Mouse (Mus musculus) limb, embryonic 14.5 days (tissue): ENCODE measurements around the gene Zdhhc22. TPM values are rescaled to one million over a fixed set of nuclear protein-coding genes. Genes with fewer than 3 reads are reported as not detected.

Source experiments
- ATAC-seq: fragments of 200-750 bp; cut with Nextera tagmentation; 2 replicates; pipeline ENCODE4 v1.8.0; 2017; ENCODE audit warnings: low read depth, moderate number of reproducible peaks, moderate TSS enrichment; ENCODE audit not compliant: low FRiP score
- DNase-seq: peaks from one replicate; pipeline ENCODE4 v3.0.0-alpha.2; 2015; ENCODE audit warnings: low spot score
- H3K27ac ChIP-seq: fragments of 300-500 bp; sonication (generic); replicated peaks from 2 replicates; pipeline ENCODE4 v1.5.1; 2014; ENCODE audit warnings: low read depth, mild to moderate bottlenecking, low read length, moderate library complexity, mixed read lengths
- H3K27me3 ChIP-seq: fragments of 300-500 bp; sonication (generic); 2 replicates; pipeline ENCODE4 v1.6.1; 2014; ENCODE audit warnings: low read length, mixed read lengths; ENCODE audit not compliant: control insufficient read depth, insufficient read depth
- H3K36me3 ChIP-seq: fragments of 300-500 bp; sonication (generic); 2 replicates; pipeline ENCODE4 v1.6.1; 2014; ENCODE audit warnings: mild to moderate bottlenecking, low read length, moderate library complexity, mixed read lengths; ENCODE audit not compliant: control insufficient read depth, insufficient read depth
- H3K4me1 ChIP-seq: fragments of 300-500 bp; sonication (generic); 2 replicates; pipeline ENCODE4 v1.6.1; 2014; ENCODE audit warnings: antibody characterized with exemption, low read length, mixed read lengths; ENCODE audit not compliant: control insufficient read depth, insufficient read depth
- H3K4me2 ChIP-seq: fragments of 300-500 bp; sonication (generic); replicated peaks from 2 replicates; pipeline ENCODE4 v1.6.1; 2014; ENCODE audit warnings: low read depth, mild to moderate bottlenecking, low read length, moderate library complexity; ENCODE audit not compliant: severe bottlenecking
- H3K4me3 ChIP-seq: fragments of 300-500 bp; sonication (generic); replicated peaks from 2 replicates; pipeline ENCODE4 v1.5.1; 2014; ENCODE audit warnings: low read length
- H3K9ac ChIP-seq: fragments of 300-500 bp; sonication (generic); 2 replicates; pipeline ENCODE4 v1.6.1; 2014; ENCODE audit warnings: mild to moderate bottlenecking, low read depth, low read length, moderate library complexity; ENCODE audit not compliant: severe bottlenecking
- H3K9me3 ChIP-seq: fragments of 300-500 bp; sonication (generic); 2 replicates; pipeline ENCODE4 v1.6.1; 2016; ENCODE audit warnings: low read length; ENCODE audit not compliant: control insufficient read depth
- POLR2A ChIP-seq: fragments of 200-500 bp; IDR thresholded peaks from 2 replicates; pipeline ENCODE4 v1.8.0; 2012; ENCODE audit warnings: inconsistent platforms, mild to moderate bottlenecking, moderate library complexity, borderline replicate concordance; ENCODE audit not compliant: insufficient read depth, insufficient read length; ENCODE audit errors: extremely low read depth
- WGBS: fragments of 180-500 bp; shearing (Covaris S2); extraction: QIAGEN DNeasy Blood & Tissue Kit; methylation state at CpG from one replicate; pipeline ENCODE4 v1.1.7; 2014; 5-methylcytosine and 5-hydroxymethylcytosine counted together
- polyA plus RNA-seq, 2 experiments: library from polyadenylated mRNA; depleted of rRNA in 1 of 2; stranded (reverse) in 1 of 2; unstranded in 1 of 2; fragments of >200 nt; fragmentation: Nextera tagmentation in 1 of 2; extraction: Ambion mirVana in 1 of 2; gene quantifications; 2 replicates each; pipeline versions ENCODE4 v1.2.1 to v1.2.3; 2012 to 2014

Zdhhc22 gene
- polyA plus RNA-seq, 2 experiments, result 0.10 TPM; not detected in 1

GRCm38 (mm10) chr12:86961589-86962344 lies 28.5 kb downstream of the Zdhhc22 start:
- no peak for TF ChIP-seq POLR2A
- no peak for ATAC-seq
- H3K4me1 ChIP-seq, result no peaks in the 10 kb centered on the region
- H3K27me3 ChIP-seq, result no peaks in the 10 kb centered on the region
- no peak overlapping the region for H3K27ac ChIP-seq
- WGBS, result 89% methylated on average over 11 of the region's 11 CpGs
- DNase-seq, result no peak
- peaks cover 74% of the 10 kb centered on the region for H3K36me3 ChIP-seq
- no peak overlapping the region for H3K4me2 ChIP-seq
- H3K4me3 ChIP-seq, result no peak overlapping the region
- no peaks in the 10 kb centered on the region for H3K9me3 ChIP-seq
- no peak overlapping the region for H3K9ac ChIP-seq

GRCm38 (mm10) chr12:86960791-86961335 lies 29.4 kb downstream of the Zdhhc22 start:
- no peak overlapping the region for H3K4me2 ChIP-seq
- peaks cover 77% of the 10 kb centered on the region for H3K36me3 ChIP-seq
- ATAC-seq (no peak), DNase-seq (no peak)
- no peaks in the 10 kb centered on the region for H3K4me1 ChIP-seq
- H3K9ac ChIP-seq, result no peak overlapping the region
- no peak overlapping the region for H3K4me3 ChIP-seq
- no peak for TF ChIP-seq POLR2A
- no peak overlapping the region for H3K27ac ChIP-seq
- 87% methylated on average over 3 of the region's 3 CpGs for WGBS
- H3K9me3 ChIP-seq, result no peaks in the 10 kb centered on the region
- no peaks in the 10 kb centered on the region for H3K27me3 ChIP-seq

GRCm38 (mm10) chr12:86960138-86960537 lies 30.1 kb downstream of the Zdhhc22 start:
- H3K9me3 ChIP-seq, result no peaks in the 10 kb centered on the region
- no peak overlapping the region for H3K4me2 ChIP-seq
- peaks cover 82% of the 10 kb centered on the region for H3K36me3 ChIP-seq
- no peaks in the 10 kb centered on the region for H3K27me3 ChIP-seq
- H3K9ac ChIP-seq, result no peak overlapping the region
- DNase-seq (no peak), ATAC-seq (no peak)
- WGBS, result 89% methylated on average over 15 of the region's 15 CpGs
- H3K27ac ChIP-seq, result no peak overlapping the region
- H3K4me1 ChIP-seq, result no peaks in the 10 kb centered on the region
- H3K4me3 ChIP-seq, result no peak overlapping the region
- no peak for TF ChIP-seq POLR2A

- Histone ChIP-seq H3K4me2 (no peak overlapping the region), H3K9me3 (no peaks in the 10 kb centered on the region), H3K27ac (no peak overlapping the region), H3K36me3 (peaks cover 84% of the 10 kb centered on the region), H3K9ac (no peak overlapping the region), H3K27me3 (no peaks in the 10 kb centered on the region), H3K4me1 (no peaks in the 10 kb centered on the region), H3K4me3 (no peak overlapping the region)
- DNase-seq, result no peak
- no peak for ATAC-seq
- no peak for TF ChIP-seq POLR2A
- 96% methylated on average over 5 of the region's 5 CpGs for WGBS
Observed at GRCm38 (mm10) chr12:86959661-86960060, 30.6 kb downstream of the Zdhhc22 start.

GRCm38 (mm10) chr12:86958558-86958957 lies 31.7 kb downstream of the Zdhhc22 start:
- WGBS, result 95% methylated on average over 5 of the region's 5 CpGs
- no peak for DNase-seq
- Histone ChIP-seq H3K9me3 (no peaks in the 10 kb centered on the region), H3K27me3 (no peaks in the 10 kb centered on the region), H3K9ac (no peak overlapping the region), H3K27ac (no peak overlapping the region), H3K4me2 (no peak overlapping the region), H3K36me3 (peaks cover 82% of the 10 kb centered on the region), H3K4me1 (no peaks in the 10 kb centered on the region), H3K4me3 (no peak overlapping the region)
- TF ChIP-seq POLR2A, result no peak
- no peak for ATAC-seq
